Mouse (Mus musculus): Measurements from ENCODE around the gene Hist1h3e. TPM values are rescaled to one million over a fixed set of nuclear protein-coding genes. Genes with fewer than 3 reads are reported as not detected.
A peak's percentile ranks its signal among the peaks of the same experiment; 100 is the strongest.

Hist1h3e gene
- polyA plus RNA-seq, 2 experiments: 7.0 to 36.1 TPM

- no peak for TF ChIP-seq POLR2A (IDR thresholded peaks at IDR 0.05; ENCODE audit: borderline replicate concordance, extremely low read depth, insufficient read depth, insufficient read length)
- WGBS: 10% methylated on average over 5 of the region's 5 CpGs
- no peaks in the 10 kb centered on the region for H3K27me3 ChIP-seq (ENCODE audit: control insufficient read depth, insufficient read depth, low read length)
- no peaks in the 10 kb centered on the region for H3K36me3 ChIP-seq (ENCODE audit: control insufficient read depth, insufficient read depth, low read length)
- no peak overlapping the region for H3K9ac ChIP-seq (ENCODE audit: low read depth, low read length, severe bottlenecking)
- DNase-seq (ENCODE audit: low spot score): peak; percentile 85
- ATAC-seq (ENCODE audit: low FRiP score, low read depth): no peak
- H3K4me1 ChIP-seq (ENCODE audit: control insufficient read depth, insufficient read depth, low read length): peaks cover 6% of the 10 kb centered on the region
- H3K9me3 ChIP-seq (ENCODE audit: control insufficient read depth, low read length): no peaks in the 10 kb centered on the region
- H3K4me2 ChIP-seq (replicated peaks; ENCODE audit: low read depth, low read length, severe bottlenecking): no peak overlapping the region
- H3K27ac ChIP-seq (replicated peaks; ENCODE audit: low read depth, low read length): no peak overlapping the region
- no peak overlapping the region for H3K4me3 ChIP-seq (replicated peaks; ENCODE audit: low read length)
Observed at GRCm38 (mm10) chr13:23524654-23525053, 37.5 kb downstream of the Hist1h3e start.

- H3K9ac ChIP-seq (ENCODE audit: low read depth, low read length, severe bottlenecking): no peak overlapping the region
- H3K4me1 ChIP-seq (ENCODE audit: control insufficient read depth, insufficient read depth, low read length): peaks cover 3% of the 10 kb centered on the region
- H3K9me3 ChIP-seq (ENCODE audit: control insufficient read depth, low read length): no peaks in the 10 kb centered on the region
- 59% methylated on average over 5 of the region's 5 CpGs for WGBS
- H3K27me3 ChIP-seq (ENCODE audit: control insufficient read depth, insufficient read depth, low read length): no peaks in the 10 kb centered on the region
- no peak for ATAC-seq (ENCODE audit: low FRiP score, low read depth)
- no peak overlapping the region for H3K4me2 ChIP-seq (replicated peaks; ENCODE audit: low read depth, low read length, severe bottlenecking)
- no peak overlapping the region for H3K27ac ChIP-seq (replicated peaks; ENCODE audit: low read depth, low read length)
- no peak for DNase-seq (ENCODE audit: low spot score)
- no peaks in the 10 kb centered on the region for H3K36me3 ChIP-seq (ENCODE audit: control insufficient read depth, insufficient read depth, low read length)
- no peak overlapping the region for H3K4me3 ChIP-seq (replicated peaks; ENCODE audit: low read length)
- no peak for TF ChIP-seq POLR2A (IDR thresholded peaks at IDR 0.05; ENCODE audit: borderline replicate concordance, extremely low read depth, insufficient read depth, insufficient read length)
Observed at GRCm38 (mm10) chr13:23523976-23524375, 38.2 kb downstream of the Hist1h3e start.

GRCm38 (mm10) chr13:23521703-23522102 is 40.5 kb downstream of the Hist1h3e start:
- Histone ChIP-seq H3K9ac (ENCODE audit: low read depth, low read length, severe bottlenecking) (no peak overlapping the region), H3K9me3 (ENCODE audit: control insufficient read depth, low read length) (no peaks in the 10 kb centered on the region), H3K4me2 (replicated peaks; ENCODE audit: low read depth, low read length, severe bottlenecking) (0 out of 2 replicates have a peak overlapping the region, but pooled peaks have one; percentile 3), H3K4me1 (ENCODE audit: control insufficient read depth, insufficient read depth, low read length) (no peaks in the 10 kb centered on the region; the same call in 1 of the 2 replicates), H3K4me3 (replicated peaks; ENCODE audit: low read length) (no peak overlapping the region), H3K36me3 (ENCODE audit: control insufficient read depth, insufficient read depth, low read length) (no peaks in the 10 kb centered on the region), H3K27me3 (ENCODE audit: control insufficient read depth, insufficient read depth, low read length) (no peaks in the 10 kb centered on the region), H3K27ac (replicated peaks; ENCODE audit: low read depth, low read length) (no peak overlapping the region)
- ATAC-seq (ENCODE audit: low FRiP score, low read depth): peak; percentile 5; the same call in 1 of the 2 replicates
- no peak for TF ChIP-seq POLR2A (IDR thresholded peaks at IDR 0.05; ENCODE audit: borderline replicate concordance, extremely low read depth, insufficient read depth, insufficient read length)
- WGBS: under 1% methylated on average over 14 of the region's 14 CpGs
- peak; percentile 85 for DNase-seq (ENCODE audit: low spot score)

- 0 out of 2 replicates have a peak overlapping the region, but pooled peaks have one; percentile 48 for H3K27ac ChIP-seq (replicated peaks; ENCODE audit: low read depth, low read length)
Observed at GRCm38 (mm10) chr13:23519416-23519815, 42.8 kb downstream of the Hist1h3e start.

GRCm38 (mm10) chr13:23518885-23519284 is 43.3 kb downstream of the Hist1h3e start:
- no peak for TF ChIP-seq POLR2A (IDR thresholded peaks at IDR 0.05; ENCODE audit: borderline replicate concordance, extremely low read depth, insufficient read depth, insufficient read length)
- DNase-seq (ENCODE audit: low spot score) (peak; percentile 91), ATAC-seq (ENCODE audit: low FRiP score, low read depth) (peak; percentile 50; the same call in 1 of the 2 replicates)
- Histone ChIP-seq H3K4me2 (replicated peaks; ENCODE audit: low read depth, low read length, severe bottlenecking) (peak overlapping the region; percentile 73), H3K9ac (ENCODE audit: low read depth, low read length, severe bottlenecking) (no peak overlapping the region), H3K27ac (replicated peaks; ENCODE audit: low read depth, low read length) (peak overlapping the region; percentile 48; the same call in 1 of the 2 replicates), H3K27me3 (ENCODE audit: control insufficient read depth, insufficient read depth, low read length) (no peaks in the 10 kb centered on the region), H3K4me1 (ENCODE audit: control insufficient read depth, insufficient read depth, low read length) (0 out of 2 replicates have a peak, but pooled peaks cover 4% of the 10 kb centered on the region), H3K4me3 (replicated peaks; ENCODE audit: low read length) (peak overlapping the region; percentile 52), H3K36me3 (ENCODE audit: control insufficient read depth, insufficient read depth, low read length) (no peaks in the 10 kb centered on the region), H3K9me3 (ENCODE audit: control insufficient read depth, low read length) (no peaks in the 10 kb centered on the region)
- 0% methylated on average over 6 of the region's 6 CpGs for WGBS

More at GRCm38 (mm10) chr13:23519416-23519815, 42.8 kb downstream of the Hist1h3e start:
- WGBS: under 1% methylated on average over 10 of the region's 10 CpGs
- DNase-seq (ENCODE audit: low spot score) (peak; percentile 94), ATAC-seq (ENCODE audit: low FRiP score, low read depth) (0 out of 2 replicates have a peak, but pooled peaks have one; percentile 14)
- Histone ChIP-seq H3K9ac (ENCODE audit: low read depth, low read length, severe bottlenecking) (no peak overlapping the region), H3K4me2 (replicated peaks; ENCODE audit: low read depth, low read length, severe bottlenecking) (peak overlapping the region; percentile 73), H3K36me3 (ENCODE audit: control insufficient read depth, insufficient read depth, low read length) (no peaks in the 10 kb centered on the region), H3K4me1 (ENCODE audit: control insufficient read depth, insufficient read depth, low read length) (0 out of 2 replicates have a peak, but pooled peaks cover 4% of the 10 kb centered on the region), H3K27me3 (ENCODE audit: control insufficient read depth, insufficient read depth, low read length) (no peaks in the 10 kb centered on the region), H3K4me3 (replicated peaks; ENCODE audit: low read length) (peak overlapping the region; percentile 52), H3K9me3 (ENCODE audit: control insufficient read depth, low read length) (no peaks in the 10 kb centered on the region)
- no peak for TF ChIP-seq POLR2A (IDR thresholded peaks at IDR 0.05; ENCODE audit: borderline replicate concordance, extremely low read depth, insufficient read depth, insufficient read length)
